1 mouse cellular context compared by ENCODE assay signal in genomic region chr9:57157499-57157898, GRCm38 (mm10).
TF ChIP-seq lines count a peak whose summit lies in the region.

No protein-coding gene starts in this region.

TF ChIP-seq in CH12.LX, 34 proteins besides CTCF, POLR2A, EP300 and RAD21 (continued from another document):
- no peak for TF ChIP-seq GABPA (IDR thresholded peaks at IDR 0.05; ENCODE audit: insufficient replicate concordance, low read depth, low read length)
- no peak for TF ChIP-seq POLR2AphosphoS2 (IDR thresholded peaks at IDR 0.05; ENCODE audit: low read depth, low read length)
- TF ChIP-seq ELF1 (IDR thresholded peaks at IDR 0.05; ENCODE audit: low read depth, low read length): no peak
- no peak for TF ChIP-seq SMC3 (IDR thresholded peaks at IDR 0.05; ENCODE audit: low read depth, low read length)
- no peak for TF ChIP-seq NELFE (IDR thresholded peaks at IDR 0.05; ENCODE audit: low read depth, low read length)
- no peak for TF ChIP-seq UBTF (IDR thresholded peaks at IDR 0.05; ENCODE audit: low read depth, low read length)
- TF ChIP-seq ETS1 (conservative IDR thresholded peaks at IDR 0.05; ENCODE audit: low read depth, low read length): no peak
- no peak for TF ChIP-seq ZMIZ1 (IDR thresholded peaks at IDR 0.05; ENCODE audit: low read depth, low read length)
- TF ChIP-seq HCFC1 (IDR thresholded peaks at IDR 0.05; ENCODE audit: low read depth, low read length): no peak
- TF ChIP-seq MAZ (IDR thresholded peaks at IDR 0.05; ENCODE audit: low read depth, low read length): no peak
- no peak for TF ChIP-seq PAX5 (IDR thresholded peaks at IDR 0.05; ENCODE audit: low read length)
